39 mouse cellular contexts compared by ENCODE assay signal in genomic region chr2:104099946-104100345, GRCm38 (mm10). TPM values are rescaled to one million over a fixed set of nuclear protein-coding genes. Genes with fewer than 3 reads are reported as not detected.
DNase-seq lines count a peak whose midpoint lies in the region; ATAC-seq lines count a peak whose summit lies in the region.
"Had no signal": no experiment of that assay in that cellular context is flagged by ENCODE, and none has a peak within 500 bp of the region (broad histone marks: within the 10 kb centered on the region; RNA-seq: fewer than 3 reads in every experiment).

No protein-coding gene starts in this region.

- peaks cover 29% of the 10 kb centered on the region for H3K4me1 ChIP-seq in heart, embryonic 11.5 days (ENCODE audit: control insufficient read depth, insufficient read depth, low read length)
- peaks cover 85% of the 10 kb centered on the region for H3K4me1 ChIP-seq in liver, embryonic 15.5 days (replicated peaks)

- no peak for ATAC-seq in heart, embryonic 11.5 days (replicated peaks; ENCODE audit: insufficient number of reproducible peaks, low FRiP score, low TSS enrichment)
- no peak for ATAC-seq in liver, embryonic 15.5 days (ENCODE audit: insufficient read depth)
- ATAC-seq: forebrain, embryonic 13.5 days; hindbrain, postnatal 0 days; intestine, embryonic 15.5 days; midbrain, embryonic 16.5 days had no signal

- H3K27me3 ChIP-seq in heart, embryonic 11.5 days (ENCODE audit: control insufficient read depth, insufficient read depth, low read length), result no peaks in the 10 kb centered on the region
- no peaks in the 10 kb centered on the region for H3K27me3 ChIP-seq in liver, embryonic 15.5 days
- H3K27me3 ChIP-seq: forebrain, embryonic 13.5 days; hindbrain, embryonic 12.5 days; intestine, embryonic 15.5 days; limb, embryonic 13.5 days; neural tube, embryonic 12.5 days had no signal

- H3K27ac ChIP-seq in heart, embryonic 11.5 days (ENCODE audit: low read depth, low read length), result no peak overlapping the region
- peak overlapping the region; percentile 96 for H3K27ac ChIP-seq in liver, embryonic 15.5 days (replicated peaks)
- H3K27ac ChIP-seq: forebrain, embryonic 13.5 days; hindbrain, embryonic 12.5 days; hindbrain, postnatal 0 days; intestine, embryonic 15.5 days; limb, embryonic 13.5 days; macrophage; midbrain, embryonic 10.5 days; neural tube, embryonic 12.5 days; stomach, postnatal 0 days had no signal

- H3K9me3 ChIP-seq in heart, embryonic 11.5 days (replicated peaks; ENCODE audit: control insufficient read depth, low read length), result no peaks in the 10 kb centered on the region
- no peaks in the 10 kb centered on the region for H3K9me3 ChIP-seq in liver, embryonic 15.5 days (replicated peaks)
- H3K9me3 ChIP-seq: forebrain, embryonic 13.5 days; hindbrain, embryonic 12.5 days; intestine, embryonic 15.5 days; limb, embryonic 13.5 days; midbrain, embryonic 10.5 days; neural tube, embryonic 12.5 days had no signal

- 58% methylated on average over 1 of the region's 1 CpGs for WGBS in heart, embryonic 11.5 days (ENCODE audit: insufficient replicate concordance)
- WGBS in liver, embryonic 15.5 days (ENCODE audit: insufficient replicate concordance), result 33% methylated on average over 1 of the region's 1 CpGs

- peak overlapping the region; percentile 23 for H3K4me2 ChIP-seq in heart, embryonic 11.5 days
- peak overlapping the region; percentile 70 for H3K4me2 ChIP-seq in liver, embryonic 15.5 days
- H3K4me2 ChIP-seq: forebrain, embryonic 13.5 days; hindbrain, embryonic 12.5 days; intestine, embryonic 15.5 days; limb, embryonic 13.5 days; neural tube, embryonic 12.5 days had no signal

- H3K36me3 ChIP-seq in heart, embryonic 11.5 days (ENCODE audit: control insufficient read depth, insufficient read depth, low read length), result no peaks in the 10 kb centered on the region
- H3K36me3 ChIP-seq in liver, embryonic 15.5 days (replicated peaks), result peaks cover 27% of the 10 kb centered on the region
- H3K36me3 ChIP-seq: hindbrain, embryonic 12.5 days; intestine, embryonic 15.5 days; limb, embryonic 13.5 days; midbrain, embryonic 10.5 days; neural tube, embryonic 12.5 days had no signal

- H3K9ac ChIP-seq in heart, embryonic 11.5 days (ENCODE audit: low read depth, low read length), result no peak overlapping the region
- H3K9ac ChIP-seq in liver, embryonic 15.5 days, result 0 out of 2 replicates have a peak overlapping the region, but pooled peaks have one; percentile 9
- H3K9ac ChIP-seq: forebrain, embryonic 13.5 days; hindbrain, embryonic 12.5 days; intestine, embryonic 15.5 days; limb, embryonic 13.5 days; neural tube, embryonic 12.5 days had no signal

- no peak for DNase-seq in heart, adult 8-10 months (ENCODE audit: low spot score)
- peak; percentile 3 for DNase-seq in liver
- no peak for DNase-seq in embryo, embryonic 10 days (ENCODE audit: low spot score)
- no peak for DNase-seq in neural tube, embryonic 10.5 days (ENCODE audit: extremely low spot score, low spot score)
- no peak for DNase-seq in layer of hippocampus, adult 11-12 months (ENCODE audit: low spot score)
- DNase-seq: adrenal gland, postnatal 14 days; cerebellum, adult 11 months; cerebellum, adult 9-10 months; cerebellum, postnatal 36 days; gastrocnemius, postnatal 10 days; heart, postnatal 36 days; kidney, adult 8-10 months; kidney, postnatal 10 days; lung, adult 2 months; lung, postnatal 10 days; right cerebral cortex, adult 18-20 months; right cerebral cortex, postnatal 4 days; thymus, adult 18-20 months; thymus, postnatal 25 days had no signal

- H3K4me3 ChIP-seq in heart, embryonic 11.5 days (ENCODE audit: low read depth, low read length), result 0 out of 2 replicates have a peak overlapping the region, but pooled peaks have one; percentile 6
- peak overlapping the region; percentile 70 for H3K4me3 ChIP-seq in liver, embryonic 15.5 days (replicated peaks)
- H3K4me3 ChIP-seq: forebrain, embryonic 13.5 days; hindbrain, embryonic 12.5 days; intestine, embryonic 15.5 days; limb, embryonic 13.5 days; midbrain, embryonic 10.5 days; neural tube, embryonic 12.5 days had no signal

RNA-seq across cellular contexts. Expression of gene Cd59a, which starts 4.3 kb away (rescaled TPM):
- polyA plus RNA-seq in heart, embryonic 11.5 days (2014; fragmentation: Nextera tagmentation; extraction: Ambion mirVana), result 89.4 and 89.9 TPM in 2 replicates
- 10 to 100 TPM; 55.7 to 60.2 (median 57.9) TPM for total RNA-seq in heart, adult 8-10 months (2022)
- 90.3 and 92.5 TPM in 2 replicates for polyA plus RNA-seq in liver, embryonic 15.5 days (2015; fragmentation: Nextera tagmentation; extraction: Ambion mirVana)

RNA-seq across cellular contexts. Expression of gene A930018P22Rik, which starts 22.6 kb away (rescaled TPM):
- 0.46 and 0.53 TPM in 2 replicates for polyA plus RNA-seq in heart, embryonic 11.5 days (2014; fragmentation: Nextera tagmentation; extraction: Ambion mirVana)
- 1 to 10 TPM in 1 of 4 experiments, under 1 TPM in 2, not detected in 1; 0.56 to 1.4 (median 0.68) TPM for total RNA-seq in heart, adult 8-10 months (2022)
- polyA plus RNA-seq in liver, embryonic 15.5 days (2015; fragmentation: Nextera tagmentation; extraction: Ambion mirVana), result 0.36 and 0.77 TPM in 2 replicates
- total RNA-seq: layer of hippocampus, postnatal 10 days; left cerebral cortex, adult 8-10 months; left cerebral cortex, postnatal 36 days had no signal
- polyA plus RNA-seq: embryonic facial prominence, embryonic 14.5 days; forebrain, embryonic 13.5 days; heart, embryonic 16.5 days; hindbrain, embryonic 12.5 days; hindbrain, postnatal 0 days; large intestine, adult 2 months; limb, embryonic 13.5 days; macrophage; midbrain, embryonic 16.5 days; spleen, adult 2 months had no signal

RNA-seq across cellular contexts. Expression of gene Cd59b, which starts 30.3 kb away (rescaled TPM):
- polyA plus RNA-seq in heart, embryonic 11.5 days (2014; fragmentation: Nextera tagmentation; extraction: Ambion mirVana), result 8.7 and 15.7 TPM in 2 replicates
- total RNA-seq in heart, adult 8-10 months (2022), result 1 to 10 TPM; 2.3 to 4.7 (median 3.4) TPM
- 11.0 and 11.4 TPM in 2 replicates for polyA plus RNA-seq in liver, embryonic 15.5 days (2015; fragmentation: Nextera tagmentation; extraction: Ambion mirVana)
- total RNA-seq: hindbrain, postnatal 0 days had no signal
- polyA plus RNA-seq: macrophage had no signal

RNA-seq across cellular contexts. Expression of gene Gm10799, which starts 31.6 kb away (rescaled TPM):
- polyA plus RNA-seq in heart, embryonic 11.5 days (2014; fragmentation: Nextera tagmentation; extraction: Ambion mirVana), result not detected in 2 replicates
- total RNA-seq in heart, adult 8-10 months (2022), result not detected
- polyA plus RNA-seq in liver, embryonic 15.5 days (2015; fragmentation: Nextera tagmentation; extraction: Ambion mirVana), result not detected in 2 replicates
- total RNA-seq: adrenal gland, postnatal 14 days; gastrocnemius, postnatal 10 days; heart, postnatal 36 days; hindbrain, postnatal 0 days; layer of hippocampus, postnatal 10 days; left cerebral cortex, adult 8-10 months; left cerebral cortex, postnatal 36 days had no signal
- polyA plus RNA-seq: embryonic facial prominence, embryonic 14.5 days; forebrain, embryonic 13.5 days; gonadal fat pad, adult 2 months; heart, embryonic 16.5 days; hindbrain, embryonic 12.5 days; hindbrain, postnatal 0 days; intestine, embryonic 15.5 days; large intestine, adult 2 months; limb, embryonic 13.5 days; lung, adult 2 months; macrophage; midbrain, embryonic 10.5 days; midbrain, embryonic 16.5 days; neural tube, embryonic 12.5 days; spleen, adult 2 months; stomach, postnatal 0 days had no signal

RNA-seq across cellular contexts. Expression of gene Gm10912, which starts 34.3 kb away (rescaled TPM):
- not detected in 2 replicates for polyA plus RNA-seq in heart, embryonic 11.5 days (2014; fragmentation: Nextera tagmentation; extraction: Ambion mirVana)
- total RNA-seq in heart, adult 8-10 months (2022), result under 1 TPM in 2 of 4 experiments, not detected in 2; 0.20 to 0.41 TPM
- 0.10 and 0.13 TPM in 2 replicates for polyA plus RNA-seq in liver, embryonic 15.5 days (2015; fragmentation: Nextera tagmentation; extraction: Ambion mirVana)
- total RNA-seq: hindbrain, postnatal 0 days had no signal
- polyA plus RNA-seq: embryonic facial prominence, embryonic 14.5 days; forebrain, embryonic 13.5 days; heart, embryonic 16.5 days; hindbrain, embryonic 12.5 days; hindbrain, postnatal 0 days; large intestine, adult 2 months; macrophage; midbrain, embryonic 16.5 days; neural tube, embryonic 12.5 days; stomach, postnatal 0 days had no signal
